Mouse (Mus musculus) B cell, adult 67 days (primary cell): ENCODE measurements around the gene Pcdh7. TPM values are rescaled to one million over a fixed set of nuclear protein-coding genes. Genes with fewer than 3 reads are reported as not detected.

Experiments used
- total RNA-seq, 2 experiments: library from RNA; stranded (reverse); gene quantifications; 4 replicates each; pipeline ENCODE4 v1.2.4; 2023

The Pcdh7 gene
- total RNA-seq = not detected

GRCm38 (mm10) chr5:57717906-57718875, at the start of gene Pcdh7:
Pcdh7 (plus strand) TSS chr5:57717967.

